Mouse (Mus musculus): ENCODE measurements at regions not wholly inside any gene's neighbourhood (a gene's known extent, or its start where the extent isn't known, plus 50 kb on each side); places are given as distances from the start of the nearest gene placed in this dataset.

- TF ChIP-seq POLR2A (IDR thresholded peaks at IDR 0.05; ENCODE audit: insufficient read length, low read depth) (no peak), MYOD1 (IDR thresholded peaks at IDR 0.05; ENCODE audit: control insufficient read depth in 1 of 3, insufficient read length in 2 of 3, low read depth in 2 of 3) (no peak), CEBPB (IDR thresholded peaks at IDR 0.05; ENCODE audit: insufficient read depth, poor library complexity, severe bottlenecking) (no peak), USF1 (IDR thresholded peaks at IDR 0.05; ENCODE audit: low read depth) (no peak), POLR2AphosphoS2 (IDR thresholded peaks at IDR 0.05; ENCODE audit: insufficient read length, low read depth) (no peak), E2F4 (IDR thresholded peaks at IDR 0.05; ENCODE audit: insufficient read depth) (no peak), MYOG (IDR thresholded peaks at IDR 0.05; ENCODE audit: control insufficient read depth in 1 of 3, insufficient read depth in 1 of 3, insufficient read length in 2 of 3, low read depth in 2 of 3) (no peak), TCF12 (IDR thresholded peaks at IDR 0.05; ENCODE audit: insufficient read depth, poor library complexity, severe bottlenecking) (no peak), MAX (IDR thresholded peaks at IDR 0.05; ENCODE audit: low read depth) (no peak), TCF3 (IDR thresholded peaks at IDR 0.05; ENCODE audit: insufficient read length, low read depth) (no peak), SRF (IDR thresholded peaks at IDR 0.05; ENCODE audit: control insufficient read depth, insufficient read length, low read depth) (no peak)
These were observed 120.0 kb upstream of the Gm21876 start for GRCm38 (mm10) chrX:21295460-21295859.

All from myocyte (in vitro differentiated cells).